Mouse (Mus musculus) forebrain, postnatal 0 days (tissue): ENCODE results near the gene Xpa. TPM values are rescaled to one million over a fixed set of nuclear protein-coding genes. Genes with fewer than 3 reads are reported as not detected.

ENCODE experiments used
- ATAC-seq: fragments of 200-750 bp; cut with Nextera tagmentation; 2 replicates; pipeline ENCODE4 v1.8.0; 2017; ENCODE audit warnings: mild to moderate bottlenecking, moderate library complexity
- DNase-seq: peaks from one replicate; pipeline ENCODE4 v3.0.0-alpha.2; 2015
- H3K27ac ChIP-seq: fragments of 300-500 bp; sonication (generic); 2 replicates; pipeline ENCODE4 v1.5.1; 2014; ENCODE audit warnings: low read depth, mild to moderate bottlenecking, antibody characterized with exemption, low read length, moderate library complexity, mixed read lengths
- H3K27me3 ChIP-seq: fragments of 300-500 bp; sonication (generic); 2 replicates; pipeline ENCODE4 v1.6.1; 2014; ENCODE audit warnings: mild to moderate bottlenecking, low read length, mixed read lengths; ENCODE audit not compliant: insufficient read depth
- H3K36me3 ChIP-seq: fragments of 300-500 bp; sonication (generic); 2 replicates; pipeline ENCODE4 v1.6.1; 2014; ENCODE audit warnings: mild to moderate bottlenecking, moderate library complexity; ENCODE audit not compliant: insufficient read depth
- H3K4me1 ChIP-seq: fragments of 300-500 bp; sonication (generic); 2 replicates; pipeline ENCODE4 v1.6.1; 2014; ENCODE audit warnings: antibody characterized with exemption; ENCODE audit not compliant: insufficient read depth
- H3K4me2 ChIP-seq: fragments of 300-500 bp; sonication (generic); 2 replicates; pipeline ENCODE4 v1.6.1; 2014; ENCODE audit warnings: low read depth, mild to moderate bottlenecking, moderate library complexity
- H3K4me3 ChIP-seq: fragments of 300-500 bp; sonication (generic); 2 replicates; pipeline ENCODE4 v1.5.1; 2014; ENCODE audit warnings: low read depth, low read length, mixed read lengths
- H3K9ac ChIP-seq: fragments of 300-500 bp; sonication (generic); 2 replicates; pipeline ENCODE4 v1.6.1; 2014; ENCODE audit warnings: mild to moderate bottlenecking
- H3K9me3 ChIP-seq: fragments of 300-500 bp; sonication (generic); 2 replicates; pipeline ENCODE4 v1.6.1; 2016; ENCODE audit warnings: low read length
- CTCF ChIP-seq: sonication (generic); IDR thresholded peaks from 2 replicates; pipeline ENCODE4 v1.5.1; 2016; ENCODE audit warnings: antibody characterized with exemption, control low read depth, low read depth
- WGBS: fragments of 180-500 bp; shearing (Covaris S2); extraction: QIAGEN DNeasy Blood & Tissue Kit; methylation state at CpG from one replicate; pipeline ENCODE4 v1.1.7; 2014; 5-methylcytosine and 5-hydroxymethylcytosine counted together
- polyA plus RNA-seq: library from polyadenylated mRNA; unstranded; fragments of >200 nt; fragmentation: Nextera tagmentation; extraction: Ambion mirVana; gene quantifications from 2 replicates; pipeline ENCODE4 v1.2.1, GENCODE M21; 2015
- total RNA-seq: library from RNA; depleted of rRNA; stranded (reverse); fragments of >200 nt; gene quantifications from 2 replicates; pipeline ENCODE4 v1.2.3, GENCODE M21; 2014; rRNA removed

Gene Xpa
- total and polyA plus RNA-seq, 2 experiments from 2014 or later = 33.8 to 44.5 TPM

DNA sequence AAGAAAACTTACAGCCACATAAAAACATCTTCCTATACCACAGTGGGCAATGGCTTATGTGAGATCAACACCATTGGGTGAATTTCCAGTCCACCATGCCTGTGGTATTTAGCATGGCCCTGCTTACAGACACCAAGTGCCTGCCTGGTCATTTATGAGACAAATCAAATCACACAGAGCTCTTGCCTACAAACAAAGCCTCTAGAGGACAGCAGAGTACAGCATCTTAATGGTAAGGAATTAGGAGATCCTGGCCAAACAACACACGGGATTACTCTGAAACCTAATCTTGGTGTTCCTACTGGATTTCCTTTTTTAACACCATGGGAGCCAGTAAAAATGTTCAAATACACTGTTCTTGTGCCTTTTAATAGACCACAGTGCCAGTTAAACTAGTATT is 80.8 kb downstream of the Xpa start:
- Histone ChIP-seq H3K4me3 (no peak overlapping the region), H3K27ac (no peak overlapping the region), H3K9me3 (no peaks in the 10 kb centered on the region), H3K27me3 (no peaks in the 10 kb centered on the region), H3K4me2 (no peak overlapping the region), H3K36me3 (peaks cover 57% of the 10 kb centered on the region), H3K4me1 (no peaks in the 10 kb centered on the region), H3K9ac (no peak overlapping the region)
- TF ChIP-seq CTCF = peak; percentile 7; the same call in 1 of the 2 replicates
- DNase-seq (no peak), ATAC-seq (no peak)
- 89% methylated on average over 1 of the region's 1 CpGs for WGBS

DNA sequence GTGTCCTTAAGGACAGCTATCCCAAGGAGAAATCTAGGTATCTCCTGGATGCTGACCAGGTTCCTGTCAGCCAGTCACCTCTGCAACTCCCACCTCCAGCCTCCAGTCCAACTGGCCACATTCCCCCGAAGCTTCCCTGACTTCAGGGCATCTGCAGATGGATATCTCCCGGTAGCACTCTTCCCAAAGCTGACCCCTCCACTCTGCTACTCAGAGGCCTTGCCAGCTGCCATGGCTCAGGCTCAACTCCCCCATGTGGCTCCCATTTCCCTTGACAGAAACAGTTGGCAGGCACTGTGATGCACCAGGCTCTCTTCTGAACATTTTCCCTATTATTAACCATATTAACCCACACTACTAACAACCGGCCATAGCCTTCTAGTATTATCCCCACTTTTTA is 84.8 kb downstream of the Xpa start:
- no peak for ATAC-seq
- peaks cover 19% of the 10 kb centered on the region for H3K36me3 ChIP-seq
- no peaks in the 10 kb centered on the region for H3K27me3 ChIP-seq
- H3K4me2 ChIP-seq = no peak overlapping the region
- DNase-seq = peak; percentile 20
- no peak overlapping the region for H3K9ac ChIP-seq
- no peaks in the 10 kb centered on the region for H3K4me1 ChIP-seq
- no peak overlapping the region for H3K27ac ChIP-seq
- no peak overlapping the region for H3K4me3 ChIP-seq
- TF ChIP-seq CTCF = no peak
- 57% methylated on average over 3 of the region's 3 CpGs for WGBS
- H3K9me3 ChIP-seq = no peaks in the 10 kb centered on the region

DNA sequence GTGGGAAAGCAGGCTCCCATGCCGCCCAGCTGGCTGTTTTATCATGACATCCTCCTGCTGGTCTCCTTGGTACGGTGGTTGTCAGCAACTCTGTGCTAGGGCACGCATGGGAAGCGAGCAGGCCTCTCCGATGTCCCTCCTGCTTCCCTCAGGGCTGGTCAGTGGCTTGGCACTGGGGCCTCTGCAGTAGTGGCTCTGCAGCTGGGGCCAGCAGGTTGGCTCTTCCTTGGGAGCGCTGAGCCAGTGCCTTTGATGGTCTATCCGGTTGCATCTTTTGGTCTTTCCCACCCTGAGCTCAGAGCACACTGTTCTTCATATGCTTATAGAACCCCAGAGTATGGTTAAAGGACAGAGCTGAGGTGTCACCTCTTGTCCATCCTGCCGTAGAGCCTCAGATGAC is 86.0 kb downstream of the Xpa start:
- H3K4me3 ChIP-seq = no peak overlapping the region
- DNase-seq (no peak), ATAC-seq (no peak)
- H3K9ac ChIP-seq = no peak overlapping the region
- no peaks in the 10 kb centered on the region for H3K27me3 ChIP-seq
- H3K27ac ChIP-seq = no peak overlapping the region
- H3K36me3 ChIP-seq = peaks cover 9% of the 10 kb centered on the region; the same call in 1 of the 2 replicates
- H3K4me1 ChIP-seq = no peaks in the 10 kb centered on the region
- H3K9me3 ChIP-seq = no peaks in the 10 kb centered on the region
- WGBS = 93% methylated on average over 8 of the region's 8 CpGs
- no peak for TF ChIP-seq CTCF
- no peak overlapping the region for H3K4me2 ChIP-seq

Other genes with a start within 250 kb of the Xpa start
- gene Tdrd7, start 231.0 kb downstream of the Xpa start, total RNA-seq = 27.9 and 39.1 TPM in 2 replicates
- 15.1 and 21.3 TPM in 2 replicates for gene Tdrd7, start 231.0 kb downstream of the Xpa start, polyA plus RNA-seq
- gene Tmod1, start 157.4 kb downstream of the Xpa start, total RNA-seq = 0.92 and 1.0 TPM in 2 replicates
- gene Tmod1, start 157.4 kb downstream of the Xpa start, polyA plus RNA-seq = 1.7 and 1.8 TPM in 2 replicates
- 48.9 and 56.1 TPM in 2 replicates for gene Ncbp1, start 57.7 kb downstream of the Xpa start, total RNA-seq
- 58.7 and 58.9 TPM in 2 replicates for gene Ncbp1, start 57.7 kb downstream of the Xpa start, polyA plus RNA-seq
- gene Tstd2, start 57.6 kb downstream of the Xpa start, total RNA-seq = 27.4 and 31.4 TPM in 2 replicates
- 12.3 and 19.3 TPM in 2 replicates for gene Tstd2, start 57.6 kb downstream of the Xpa start, polyA plus RNA-seq
- 0.05 TPM in 1 of 2 replicates, not detected in the other for gene Foxe1, start 147.3 kb upstream of the Xpa start, total RNA-seq
- gene Foxe1, start 147.3 kb upstream of the Xpa start, polyA plus RNA-seq = not detected in 2 replicates
- 9.0 and 10.4 TPM in 2 replicates for gene Trmo, start 193.1 kb upstream of the Xpa start, total RNA-seq
- gene Trmo, start 193.1 kb upstream of the Xpa start, polyA plus RNA-seq = 6.5 and 6.7 TPM in 2 replicates
- gene Hemgn, start 217.2 kb upstream of the Xpa start, total RNA-seq = not detected in 2 replicates
- gene Hemgn, start 217.2 kb upstream of the Xpa start, polyA plus RNA-seq = not detected in 2 replicates